Mouse (Mus musculus): Measurements from ENCODE around the gene Daglb.

DNA sequence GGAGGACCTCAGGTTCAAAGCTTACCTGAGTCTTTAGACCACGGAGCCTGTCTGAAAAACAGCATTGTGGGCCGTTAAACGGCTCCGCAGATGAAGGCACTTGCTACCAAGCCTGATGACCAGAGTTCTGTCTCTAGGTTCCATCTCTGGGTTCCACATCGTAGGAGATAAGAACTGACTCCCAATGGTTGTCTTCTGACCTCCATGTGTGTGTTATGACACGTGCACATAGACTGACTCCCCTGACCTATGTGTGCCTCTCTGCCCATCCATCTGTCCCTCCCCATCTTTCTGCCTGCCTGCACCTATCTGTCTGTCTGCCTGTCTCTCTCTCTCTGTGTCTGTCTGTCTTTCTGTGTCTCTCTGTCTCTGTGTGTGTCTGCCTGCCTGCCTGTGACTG is 3.5 kb downstream of the Daglb start:
- TF ChIP-seq CTCF (IDR thresholded peaks at IDR 0.05; ENCODE audit: low read depth, low read length), result no peak
- TF ChIP-seq GATA1 (IDR thresholded peaks at IDR 0.05; ENCODE audit: borderline replicate concordance, low read length), result no peak
- TF ChIP-seq GATA2 (IDR thresholded peaks at IDR 0.05; ENCODE audit: borderline replicate concordance, low read depth, low read length), result no peak
- no peak for TF ChIP-seq TAL1 (conservative IDR thresholded peaks at IDR 0.05; ENCODE audit: low read depth, low read length)

All from G1E (cell line).